Mouse (Mus musculus) thymus, adult 2 months (tissue): ENCODE data around the gene Irgq. TPM values are rescaled to one million over a fixed set of nuclear protein-coding genes. Genes with fewer than 3 reads are reported as not detected.
"Not testable (repeated sequence)": the region's sequence is repeated elsewhere in the genome, so short reads cannot be mapped to it uniquely, and the experiment has no call there.

ENCODE experiments used
- DNase-seq: peaks from one replicate; pipeline ENCODE4 v3.0.0; 2021
- H3K27ac ChIP-seq: fragments of 200-500 bp; 2 replicates; pipeline ENCODE4 v1.5.1; 2012; ENCODE audit warnings: low read length, control low read depth; ENCODE audit not compliant: control insufficient read depth, insufficient read depth
- H3K27me3 ChIP-seq: fragments of 200-500 bp; 2 replicates; pipeline ENCODE4 v1.6.1; 2012; ENCODE audit warnings: mild to moderate bottlenecking, low read length, moderate library complexity, mixed read lengths; ENCODE audit not compliant: control insufficient read depth, insufficient read depth
- H3K36me3 ChIP-seq: fragments of 200-500 bp; 2 replicates; pipeline ENCODE4 v1.6.1; 2012; ENCODE audit warnings: mild to moderate bottlenecking, low read length, moderate library complexity; ENCODE audit not compliant: control insufficient read depth, insufficient read depth
- H3K4me1 ChIP-seq: fragments of 200-500 bp; replicated peaks from 2 replicates; pipeline ENCODE4 v1.6.1; 2012; ENCODE audit warnings: low read length; ENCODE audit not compliant: control insufficient read depth, insufficient read depth
- H3K4me3 ChIP-seq: fragments of 200-500 bp; 2 replicates; pipeline ENCODE4 v1.5.1; 2012; ENCODE audit warnings: mild to moderate bottlenecking, low read length, control low read depth, moderate library complexity; ENCODE audit not compliant: control insufficient read depth, insufficient read depth
- CTCF ChIP-seq: fragments of 200-500 bp; IDR thresholded peaks from 2 replicates; pipeline ENCODE4 v1.5.1; 2012; ENCODE audit warnings: mild to moderate bottlenecking, control low read depth, low read length, moderate library complexity, borderline replicate concordance; ENCODE audit not compliant: control insufficient read depth, poor library complexity, insufficient read depth; ENCODE audit errors: extremely low read depth
- POLR2A ChIP-seq: fragments of 200-500 bp; IDR thresholded peaks from 2 replicates; pipeline ENCODE4 v1.6.1; 2012; ENCODE audit warnings: mild to moderate bottlenecking, low read length, control low read depth, moderate library complexity; ENCODE audit not compliant: control insufficient read depth, poor library complexity, insufficient read depth; ENCODE audit errors: extremely low read depth
- WGBS: fragments of 180-500 bp; shearing (Covaris S2); methylation state at CpG from one replicate; pipeline ENCODE4 v1.1.7; 2018; 5-methylcytosine and 5-hydroxymethylcytosine counted together
- polyA plus RNA-seq: library from polyadenylated mRNA; depleted of rRNA; stranded (reverse); fragments of >200 nt; gene quantifications from 2 replicates; pipeline ENCODE4 v1.2.3, GENCODE M21; 2012

The Irgq gene
- polyA plus RNA-seq, 1 experiment, result 34.7 TPM

DNA sequence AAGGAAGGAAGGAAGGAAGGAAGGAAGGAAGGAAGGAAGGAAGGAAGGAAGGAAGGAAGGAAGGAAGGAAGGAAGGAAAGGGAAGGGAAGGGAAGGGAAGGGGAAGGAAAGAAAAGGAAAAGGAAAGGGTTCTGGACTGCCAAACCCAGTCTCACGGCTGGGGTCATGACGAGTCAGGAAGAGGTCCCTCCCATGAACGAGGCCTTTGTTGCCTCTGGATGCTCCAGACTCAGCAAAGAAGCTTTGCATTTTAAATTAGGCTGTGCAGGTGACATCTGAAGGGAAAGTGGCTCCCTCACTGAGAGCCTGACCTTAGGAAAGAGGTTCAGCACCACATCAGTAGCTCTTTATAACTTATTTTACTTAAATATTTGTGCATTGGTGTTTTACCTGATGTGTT lies 11.4 kb upstream of the Irgq start:
- Histone ChIP-seq H3K36me3 (no peaks in the 10 kb centered on the region), H3K27ac (no peak overlapping the region), H3K4me3 (no peak overlapping the region), H3K4me1 (no peaks in the 10 kb centered on the region), H3K27me3 (no peaks in the 10 kb centered on the region)
- TF ChIP-seq POLR2A (no peak), CTCF (no peak)
- WGBS, result 80% methylated on average over 3 of the region's 3 CpGs
- DNase-seq, result no peak

DNA sequence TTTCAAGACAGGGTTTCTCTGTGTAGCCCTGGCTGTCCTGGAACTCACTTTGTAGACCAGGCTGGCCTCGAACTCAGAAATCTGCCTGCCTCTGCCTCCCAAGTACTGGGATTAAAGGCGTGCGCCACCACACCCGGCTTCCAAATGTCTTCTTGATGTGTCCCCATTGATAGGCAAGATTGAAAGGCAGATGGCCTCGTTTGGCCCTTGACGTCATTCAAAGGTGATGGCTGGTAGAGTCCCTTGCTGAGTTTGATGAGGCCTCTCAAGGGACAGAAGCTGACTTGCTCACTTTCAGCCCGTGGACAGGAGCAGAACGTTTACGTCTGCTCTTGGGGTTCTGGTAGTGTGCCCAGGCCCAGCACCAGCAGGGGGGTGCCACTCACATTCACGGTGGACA lies 10.4 kb upstream of the Irgq start:
- not testable (repeated sequence) for H3K27me3 ChIP-seq, H3K4me3 ChIP-seq, H3K36me3 ChIP-seq, DNase-seq, H3K27ac ChIP-seq, H3K4me1 ChIP-seq
- WGBS, result 91% methylated on average over 10 of the region's 10 CpGs

DNA sequence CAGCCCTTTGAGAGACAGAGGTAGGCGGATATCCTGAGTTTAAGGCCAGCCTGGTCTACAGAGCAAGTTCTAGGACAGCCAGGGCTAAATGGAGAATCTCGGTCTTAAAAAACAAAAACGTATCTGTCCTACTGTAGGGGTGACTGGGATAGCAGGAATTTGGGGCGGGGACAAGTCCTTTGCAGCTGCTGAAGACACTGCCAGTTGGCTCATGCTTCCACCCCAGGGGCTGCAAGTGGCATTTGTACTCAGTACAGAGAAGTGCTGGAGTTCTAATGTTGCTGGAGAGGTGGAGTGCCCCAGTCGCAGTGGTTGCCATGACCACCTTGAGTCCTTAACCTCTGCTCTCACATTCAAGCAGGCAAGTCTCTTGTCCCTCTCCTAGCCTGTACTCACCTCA lies 7.7 kb upstream of the Irgq start:
- 69% methylated on average over 5 of the region's 5 CpGs for WGBS
- no peak for DNase-seq
- Histone ChIP-seq H3K4me3 (no peak overlapping the region), H3K27me3 (no peaks in the 10 kb centered on the region), H3K27ac (no peak overlapping the region), H3K36me3 (no peaks in the 10 kb centered on the region), H3K4me1 (no peaks in the 10 kb centered on the region; the same call in 1 of the 2 replicates)
- TF ChIP-seq CTCF (no peak), POLR2A (no peak)

GRCm38 (mm10) chr7:24523723-24524122 lies 6.8 kb upstream of the Irgq start:
- no peak for DNase-seq
- WGBS, result 75% methylated on average over 6 of the region's 6 CpGs
- H3K27ac ChIP-seq, result no peak overlapping the region
- H3K27me3 ChIP-seq, result no peaks in the 10 kb centered on the region
- H3K4me3 ChIP-seq, result no peak overlapping the region
- no peaks in the 10 kb centered on the region; the same call in 1 of the 2 replicates for H3K4me1 ChIP-seq
- no peak for TF ChIP-seq CTCF
- no peak for TF ChIP-seq POLR2A
- H3K36me3 ChIP-seq, result no peaks in the 10 kb centered on the region

- H3K4me1 ChIP-seq, result peaks cover 6% of the 10 kb centered on the region
- TF ChIP-seq CTCF, result no peak
- no peak for TF ChIP-seq POLR2A
- no peaks in the 10 kb centered on the region for H3K27me3 ChIP-seq
- no peak overlapping the region for H3K27ac ChIP-seq
- H3K4me3 ChIP-seq, result no peak overlapping the region
- DNase-seq, result no peak
- 81% methylated on average over 6 of the region's 6 CpGs for WGBS
- H3K36me3 ChIP-seq, result no peaks in the 10 kb centered on the region
Observed at GRCm38 (mm10) chr7:24524978-24525377, 5.5 kb upstream of the Irgq start.

GRCm38 (mm10) chr7:24525686-24526420 lies 4.6 kb upstream of the Irgq start:
- no peaks in the 10 kb centered on the region for H3K27me3 ChIP-seq
- TF ChIP-seq CTCF, result no peak
- no peak for TF ChIP-seq POLR2A
- no peak overlapping the region for H3K4me3 ChIP-seq
- H3K36me3 ChIP-seq, result no peaks in the 10 kb centered on the region
- DNase-seq, result no peak
- H3K4me1 ChIP-seq, result peaks cover 6% of the 10 kb centered on the region
- H3K27ac ChIP-seq, result no peak overlapping the region
- WGBS, result 94% methylated on average over 12 of the region's 12 CpGs

DNA sequence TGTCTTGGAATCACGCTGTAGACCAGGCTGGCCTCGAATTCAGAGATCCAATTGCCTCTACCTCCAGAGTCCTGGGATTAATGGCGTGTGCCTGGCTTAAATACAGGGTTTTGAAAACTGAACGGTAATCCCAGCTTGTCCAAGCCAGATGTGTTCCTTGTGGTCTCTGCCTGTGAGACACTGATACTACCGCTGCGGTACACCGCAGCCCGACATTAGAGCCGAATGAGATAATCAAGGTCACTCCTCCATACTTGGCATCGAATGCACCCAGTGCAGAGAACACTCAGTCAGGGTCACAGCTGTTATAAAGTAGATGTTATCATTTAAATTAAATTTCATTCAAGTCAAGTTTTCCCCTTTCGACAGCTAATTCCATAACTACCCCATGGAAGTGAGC lies 1.6 kb upstream of the Irgq start:
- H3K27me3 ChIP-seq, result no peaks in the 10 kb centered on the region
- H3K4me3 ChIP-seq, result no peak overlapping the region
- H3K27ac ChIP-seq, result no peak overlapping the region
- TF ChIP-seq POLR2A (no peak), CTCF (no peak)
- 98% methylated on average over 11 of the region's 11 CpGs for WGBS
- H3K36me3 ChIP-seq, result peaks cover 4% of the 10 kb centered on the region; the same call in 1 of the 2 replicates
- no peak for DNase-seq
- H3K4me1 ChIP-seq, result peaks cover 21% of the 10 kb centered on the region
